Mouse (Mus musculus): ENCODE measurements around the gene Hcrt. TPM values are rescaled to one million over a fixed set of nuclear protein-coding genes. Genes with fewer than 3 reads are reported as not detected.

Gene Hcrt
- total RNA-seq, 1 experiment from 2014 or later = not detected

GRCm38 (mm10) chr11:100770646-100771408 is 8.1 kb upstream of the Hcrt start, which contains the start of gene Ghdc:
Gene Ghdc, minus strand, starts transcription at chr11:100770957.
- peak; percentile 63 for ATAC-seq (ENCODE audit: extremely low read depth, insufficient number of reproducible peaks, low FRiP score, poor library complexity, severe bottlenecking)

- no peak for ATAC-seq (ENCODE audit: extremely low read depth, insufficient number of reproducible peaks, low FRiP score, poor library complexity, severe bottlenecking)
Observed at GRCm38 (mm10) chr11:100769980-100770379, 7.2 kb upstream of the Hcrt start.

GRCm38 (mm10) chr11:100767871-100768270 is 5.1 kb upstream of the Hcrt start:
- ATAC-seq (ENCODE audit: extremely low read depth, insufficient number of reproducible peaks, low FRiP score, poor library complexity, severe bottlenecking) = no peak

- ATAC-seq (ENCODE audit: extremely low read depth, insufficient number of reproducible peaks, low FRiP score, poor library complexity, severe bottlenecking) = no peak
Observed at GRCm38 (mm10) chr11:100766726-100767125, 4.0 kb upstream of the Hcrt start.

- ATAC-seq (ENCODE audit: extremely low read depth, insufficient number of reproducible peaks, low FRiP score, poor library complexity, severe bottlenecking) = peak; percentile 44
Observed at GRCm38 (mm10) chr11:100761547-100762045, 1.1 kb downstream of the Hcrt start.

- ATAC-seq (ENCODE audit: extremely low read depth, insufficient number of reproducible peaks, low FRiP score, poor library complexity, severe bottlenecking) = peak; percentile 75
Observed at GRCm38 (mm10) chr11:100759611-100760233, 3.0 kb downstream of the Hcrt start, which contains the start of gene Kcnh4. Gene Kcnh4, minus strand, starts transcription at chr11:100759942.

- ATAC-seq (ENCODE audit: extremely low read depth, insufficient number of reproducible peaks, low FRiP score, poor library complexity, severe bottlenecking) = no peak
Observed at GRCm38 (mm10) chr11:100758707-100759610, 3.8 kb downstream of the Hcrt start.

GRCm38 (mm10) chr11:100757566-100757965 is 5.2 kb downstream of the Hcrt start:
- no peak for ATAC-seq (ENCODE audit: extremely low read depth, insufficient number of reproducible peaks, low FRiP score, poor library complexity, severe bottlenecking)

GRCm38 (mm10) chr11:100756476-100756875 is 6.3 kb downstream of the Hcrt start:
- no peak for ATAC-seq (ENCODE audit: extremely low read depth, insufficient number of reproducible peaks, low FRiP score, poor library complexity, severe bottlenecking)

GRCm38 (mm10) chr11:100754693-100755057 is 8.1 kb downstream of the Hcrt start:
- no peak for ATAC-seq (ENCODE audit: extremely low read depth, insufficient number of reproducible peaks, low FRiP score, poor library complexity, severe bottlenecking)

- no peak for ATAC-seq (ENCODE audit: extremely low read depth, insufficient number of reproducible peaks, low FRiP score, poor library complexity, severe bottlenecking)
Observed at GRCm38 (mm10) chr11:100754021-100754692, 8.6 kb downstream of the Hcrt start.

- ATAC-seq (ENCODE audit: extremely low read depth, insufficient number of reproducible peaks, low FRiP score, poor library complexity, severe bottlenecking) = no peak
Observed at GRCm38 (mm10) chr11:100752294-100752693, 10.4 kb downstream of the Hcrt start.

GRCm38 (mm10) chr11:100750127-100750526 is 12.6 kb downstream of the Hcrt start:
- no peak for ATAC-seq (ENCODE audit: extremely low read depth, insufficient number of reproducible peaks, low FRiP score, poor library complexity, severe bottlenecking)

- ATAC-seq (ENCODE audit: extremely low read depth, insufficient number of reproducible peaks, low FRiP score, poor library complexity, severe bottlenecking) = no peak
Observed at GRCm38 (mm10) chr11:100749469-100749868, 13.3 kb downstream of the Hcrt start.

- no peak for ATAC-seq (ENCODE audit: extremely low read depth, insufficient number of reproducible peaks, low FRiP score, poor library complexity, severe bottlenecking)
Observed at GRCm38 (mm10) chr11:100748620-100749019, 14.1 kb downstream of the Hcrt start.

GRCm38 (mm10) chr11:100747114-100747513 is 15.6 kb downstream of the Hcrt start:
- no peak for ATAC-seq (ENCODE audit: extremely low read depth, insufficient number of reproducible peaks, low FRiP score, poor library complexity, severe bottlenecking)

GRCm38 (mm10) chr11:100746546-100746945 is 16.2 kb downstream of the Hcrt start:
- ATAC-seq (ENCODE audit: extremely low read depth, insufficient number of reproducible peaks, low FRiP score, poor library complexity, severe bottlenecking) = no peak

GRCm38 (mm10) chr11:100745085-100745484 is 17.6 kb downstream of the Hcrt start:
- peak; percentile 56 for ATAC-seq (ENCODE audit: extremely low read depth, insufficient number of reproducible peaks, low FRiP score, poor library complexity, severe bottlenecking)

GRCm38 (mm10) chr11:100741348-100741747 is 21.4 kb downstream of the Hcrt start:
- no peak for ATAC-seq (ENCODE audit: extremely low read depth, insufficient number of reproducible peaks, low FRiP score, poor library complexity, severe bottlenecking)

All from neutrophil, adult 5-6 weeks (primary cell).